Mouse (Mus musculus) ES-E14 (cell line): ENCODE results near the gene Khnyn. TPM values are rescaled to one million over a fixed set of nuclear protein-coding genes. Genes with fewer than 3 reads are reported as not detected.
A peak's percentile ranks its signal among the peaks of the same experiment; 100 is the strongest.

Experiments
- DNase-seq: peaks from one replicate; pipeline ENCODE4 v3.0.0-alpha.2; 2013; ENCODE audit warnings: low read depth, low spot score
- H3K27ac ChIP-seq: 2 replicates; pipeline ENCODE4 v1.5.1; 2012; ENCODE audit warnings: low read depth, mild to moderate bottlenecking, low read length, moderate library complexity, mixed read lengths; ENCODE audit not compliant: poor library complexity, insufficient read depth, severe bottlenecking
- H3K36me3 ChIP-seq: 2 replicates; pipeline ENCODE4 v1.6.1; 2012; ENCODE audit warnings: mild to moderate bottlenecking, low read length, moderate library complexity, mixed read lengths; ENCODE audit not compliant: control insufficient read depth, poor library complexity, insufficient read depth, severe bottlenecking
- H3K4me1 ChIP-seq, 2 experiments: fragments of 150-350 bp in 1 of 2; sonication (generic) in 1 of 2; 2 replicates each; pipeline ENCODE4 v1.6.1; 2012; ENCODE audit warnings: low read length in 2 of 2, mild to moderate bottlenecking in 1 of 2, mixed read lengths in 1 of 2; ENCODE audit not compliant: control insufficient read depth in 2 of 2, insufficient read depth in 2 of 2, poor library complexity in 1 of 2
- H3K4me3 ChIP-seq, 2 experiments: fragments of 150-350 bp in 1 of 2; sonication (generic) in 1 of 2; 2 replicates each; pipeline ENCODE4 v1.5.1; 2012; ENCODE audit warnings: low read length in 2 of 2, low read depth in 1 of 2, mild to moderate bottlenecking in 1 of 2, mixed read lengths in 1 of 2; ENCODE audit not compliant: insufficient read depth in 1 of 2, poor library complexity in 1 of 2, severe bottlenecking in 1 of 2
- H3K9ac ChIP-seq: 2 replicates; pipeline ENCODE4 v1.6.1; 2012; ENCODE audit warnings: low read depth, mild to moderate bottlenecking, low read length, mixed read lengths; ENCODE audit not compliant: poor library complexity, insufficient read depth, severe bottlenecking
- H3K9me3 ChIP-seq: fragments of 150-350 bp; sonication (generic); 2 replicates; pipeline ENCODE4 v1.6.1; 2012; ENCODE audit warnings: low read depth, mild to moderate bottlenecking, low read length; ENCODE audit not compliant: control insufficient read depth, insufficient read depth
- CHD2 ChIP-seq: IDR thresholded peaks from 2 replicates; pipeline ENCODE4 v1.6.1; 2014; ENCODE audit warnings: mild to moderate bottlenecking, low read depth, low read length, inconsistent platforms
- HCFC1 ChIP-seq: IDR thresholded peaks from 2 replicates; pipeline ENCODE4 v1.6.1; 2012; ENCODE audit warnings: low read length, inconsistent platforms, borderline replicate concordance; ENCODE audit not compliant: insufficient read depth
- MAFK ChIP-seq: IDR thresholded peaks from 2 replicates; pipeline ENCODE4 v1.6.1; 2014; ENCODE audit warnings: mild to moderate bottlenecking, low read depth, low read length, inconsistent platforms; ENCODE audit not compliant: insufficient read depth
- ZC3H11A ChIP-seq: IDR thresholded peaks from 2 replicates; pipeline ENCODE4 v1.6.1; 2012; ENCODE audit warnings: low read depth, mild to moderate bottlenecking, inconsistent platforms, low read length, borderline replicate concordance
- ZNF384 ChIP-seq: IDR thresholded peaks from 2 replicates; pipeline ENCODE4 v1.6.1; 2012; ENCODE audit warnings: low read depth, low read length, inconsistent platforms
- in situ Hi-C, 2 experiments: fragments of 600-800 bp; cut with MboI; formaldehyde crosslinking; loops; one replicate each; pipeline ENCODE4 v1.15.1; 2025; ENCODE audit warnings: low sequenced_read_pairs in 2 of 2, inconsistent platforms in 1 of 2; ENCODE audit not compliant: unreplicated experiment in 2 of 2
- total RNA-seq: library from RNA; depleted of rRNA; stranded (reverse); fragments of 300-350 nt; gene quantifications from 2 replicates; pipeline ENCODE4 v1.2.3, GENCODE M21; 2012

The Khnyn gene
- total RNA-seq, 1 experiment: 7.2 TPM

- no peak for TF ChIP-seq ZC3H11A
- no peak for TF ChIP-seq CHD2
- TF ChIP-seq MAFK: no peak
- TF ChIP-seq ZNF384: no peak
- TF ChIP-seq HCFC1: no peak
- Histone ChIP-seq H3K27ac (peak overlapping the region; percentile 3; the same call in 1 of the 2 replicates), H3K4me3 (peak overlapping the region; percentile 58 to 71), H3K36me3 (no peaks in the 10 kb centered on the region), H3K9ac (peak overlapping the region; percentile 50), H3K4me1 (peaks cover 2 to 7% of the 10 kb centered on the region in 2 experiments; a peak in 2 of 4 replicates), H3K9me3 (no peaks in the 10 kb centered on the region; the same call in 1 of the 2 replicates)
- no peak for DNase-seq
- in situ Hi-C loops: no loop called here
Observed at GRCm38 (mm10) chr14:55854406-55855100, 30.2 kb upstream of the Khnyn start.

GRCm38 (mm10) chr14:55855101-55855561 lies 29.6 kb upstream of the Khnyn start:
- peaks cover 2 to 7% of the 10 kb centered on the region in 2 experiments; a peak in 2 of 4 replicates for H3K4me1 ChIP-seq
- no peak for DNase-seq
- H3K27ac ChIP-seq: peak overlapping the region; percentile 3; the same call in 1 of the 2 replicates
- no peaks in the 10 kb centered on the region for H3K36me3 ChIP-seq
- TF ChIP-seq ZC3H11A (no peak), ZNF384 (no peak), MAFK (peak; percentile 99)
- H3K9ac ChIP-seq: peak overlapping the region; percentile 50; the same call in 1 of the 2 replicates
- H3K4me3 ChIP-seq: peak overlapping the region; percentile 58 to 71
- in situ Hi-C loops: no loop called here
- H3K9me3 ChIP-seq: no peaks in the 10 kb centered on the region; the same call in 1 of the 2 replicates

- no peak overlapping the region for H3K4me3 ChIP-seq
- no peak for DNase-seq
- TF ChIP-seq ZC3H11A: no peak
- TF ChIP-seq CHD2: no peak
- no peak for TF ChIP-seq HCFC1
- TF ChIP-seq MAFK: no peak
- TF ChIP-seq ZNF384: no peak
- no peaks in the 10 kb centered on the region for H3K36me3 ChIP-seq
- H3K9me3 ChIP-seq: no peaks in the 10 kb centered on the region
- H3K9ac ChIP-seq: no peak overlapping the region
- H3K4me1 ChIP-seq: peaks cover 2 to 11% of the 10 kb centered on the region in 2 experiments; a peak in 3 of 4 replicates
- no peak overlapping the region for H3K27ac ChIP-seq
- in situ Hi-C loops: no loop called here
Observed at GRCm38 (mm10) chr14:55857588-55857987, 27.2 kb upstream of the Khnyn start.

GRCm38 (mm10) chr14:55862186-55862585 lies 22.6 kb upstream of the Khnyn start:
- no peak overlapping the region for H3K27ac ChIP-seq
- in situ Hi-C loops: no loop called here
- no peak for TF ChIP-seq CHD2
- no peak for TF ChIP-seq ZC3H11A
- TF ChIP-seq ZNF384: no peak
- TF ChIP-seq HCFC1: no peak
- TF ChIP-seq MAFK: no peak
- H3K4me1 ChIP-seq: peaks cover 4 to 6% of the 10 kb centered on the region in 2 experiments; a peak in 2 of 4 replicates
- no peak overlapping the region for H3K9ac ChIP-seq
- no peak for DNase-seq
- H3K36me3 ChIP-seq: peaks cover 17% of the 10 kb centered on the region
- H3K4me3 ChIP-seq: no peak overlapping the region
- no peaks in the 10 kb centered on the region for H3K9me3 ChIP-seq
